Mouse (Mus musculus): ENCODE results near the gene Surf4.
"Not testable (repeated sequence)": the region's sequence is repeated elsewhere in the genome, so short reads cannot be mapped to it uniquely, and the experiment has no call there.

Surf4 gene

DNA sequence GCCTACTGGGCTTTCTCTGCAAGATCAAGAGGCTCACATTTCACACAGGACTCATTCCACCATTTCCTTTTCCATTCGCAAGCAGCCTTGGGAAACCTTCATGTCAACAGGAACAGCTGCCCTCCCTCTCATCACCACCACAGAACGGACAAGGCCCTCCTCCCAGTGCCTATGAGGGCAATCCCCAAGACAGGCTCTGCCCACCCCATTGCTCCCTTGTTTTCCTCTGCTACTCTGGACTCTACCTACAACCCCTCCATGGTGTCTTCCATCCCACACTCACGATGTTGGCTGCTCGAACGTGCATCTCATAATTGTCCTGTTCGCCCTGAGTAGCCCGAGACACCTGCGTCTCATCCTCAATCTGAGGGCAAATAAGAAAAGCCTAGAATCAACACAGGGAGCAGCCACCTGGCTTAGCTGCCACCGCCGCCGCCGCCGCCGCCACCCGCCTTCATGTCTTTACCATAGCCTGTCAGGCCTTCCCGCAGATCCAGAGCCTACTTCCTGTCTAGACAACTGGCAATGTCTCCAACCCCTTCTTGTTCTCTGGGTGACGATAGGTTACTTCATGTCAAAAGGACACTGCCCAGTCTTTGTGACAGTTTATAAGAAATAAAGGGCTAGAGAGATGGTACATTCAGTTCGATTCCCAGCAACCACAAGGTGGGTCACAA, 24.9 kb downstream of the Surf4 start:
- in situ Hi-C loops (cut with MboI; ENCODE audit: unreplicated experiment in 2 of 2): loop anchor here (5.0 to 25.0 kb wide), 6 partner anchors 267 to 1647 kb away; partner anchors contain the start of genes Anapc2 (in 1 of the 2), C8g (in 1 of the 2), Fbxw5 (in 1 of the 2) and Gpsm1 (in 1 of the 2)

DNA sequence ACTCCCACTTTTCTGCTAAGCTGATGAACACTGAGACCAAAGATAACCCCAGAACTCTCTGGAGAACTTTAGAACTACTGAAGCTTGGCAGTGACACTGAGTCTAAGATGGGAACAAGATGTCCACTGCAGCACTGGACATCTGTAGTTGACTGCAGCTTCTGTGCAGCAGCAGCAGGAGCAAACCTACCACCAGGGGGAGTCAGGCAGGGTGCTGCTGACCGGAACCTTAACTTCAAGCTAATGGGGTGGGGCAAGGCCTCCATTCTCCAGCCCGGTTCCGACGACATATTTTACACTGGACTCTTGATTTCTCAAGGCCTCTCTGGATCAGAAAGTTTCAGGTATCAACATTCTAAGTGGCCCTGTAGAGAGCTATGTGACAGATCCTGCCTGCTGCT, 26.6 kb downstream of the Surf4 start:
- in situ Hi-C loops (cut with MboI; ENCODE audit: unreplicated experiment in 2 of 2): loop anchor here (5.0 to 25.0 kb wide), 6 partner anchors 265 to 1645 kb away; partner anchors contain the start of genes Anapc2 (in 1 of the 2), C8g (in 1 of the 2), Fbxw5 (in 1 of the 2) and Gpsm1 (in 1 of the 2)

DNA sequence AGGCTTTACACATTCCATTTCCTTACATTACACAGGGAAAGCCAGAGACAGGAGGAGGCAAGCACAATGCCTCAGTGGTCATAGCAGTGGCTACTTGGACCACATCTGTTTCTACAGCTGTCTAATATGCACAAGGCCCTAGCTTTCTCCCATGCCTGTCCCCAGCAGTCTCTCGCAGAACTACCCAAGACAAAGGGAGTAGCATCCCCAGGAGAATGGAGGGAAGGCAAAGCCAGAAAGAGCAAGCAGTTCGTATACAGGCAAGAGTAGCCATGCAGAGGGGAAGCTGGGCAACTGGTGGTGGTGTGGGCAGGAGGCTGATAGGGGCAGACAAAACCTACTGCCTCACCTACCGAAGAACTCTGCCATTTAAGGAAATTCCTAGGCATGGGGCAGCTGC, 27.3 kb downstream of the Surf4 start:
- in situ Hi-C loops (cut with MboI; ENCODE audit: unreplicated experiment in 2 of 2): loop anchor here (5.0 to 25.0 kb wide), 6 partner anchors 264 to 1644 kb away; partner anchors contain the start of genes Anapc2 (in 1 of the 2), C8g (in 1 of the 2), Fbxw5 (in 1 of the 2) and Gpsm1 (in 1 of the 2)

DNA sequence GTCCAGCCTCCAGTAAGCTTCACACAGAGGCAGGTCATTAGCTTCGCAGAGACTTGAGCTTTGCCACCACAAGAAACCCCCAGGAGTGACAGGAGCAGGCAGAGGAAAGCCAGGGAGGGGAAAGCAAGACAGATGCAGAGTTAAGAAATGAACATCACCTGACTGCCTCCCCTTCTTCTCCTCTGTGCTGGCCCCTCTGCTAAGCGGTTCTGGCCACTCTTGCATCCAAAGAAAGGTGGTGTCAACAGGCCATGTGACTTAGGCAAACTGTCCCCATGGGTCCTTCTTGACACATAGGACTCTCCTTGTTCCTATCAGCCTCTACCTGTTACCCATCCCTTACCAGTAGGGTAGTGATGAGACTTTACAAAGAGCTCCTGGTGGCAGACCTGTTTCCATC, 27.8 kb downstream of the Surf4 start:
- in situ Hi-C loops (cut with MboI; ENCODE audit: unreplicated experiment in 2 of 2): loop anchor here (5.0 to 25.0 kb wide), 6 partner anchors 264 to 1644 kb away; partner anchors contain the start of genes Anapc2 (in 1 of the 2), C8g (in 1 of the 2), Fbxw5 (in 1 of the 2) and Gpsm1 (in 1 of the 2)

DNA sequence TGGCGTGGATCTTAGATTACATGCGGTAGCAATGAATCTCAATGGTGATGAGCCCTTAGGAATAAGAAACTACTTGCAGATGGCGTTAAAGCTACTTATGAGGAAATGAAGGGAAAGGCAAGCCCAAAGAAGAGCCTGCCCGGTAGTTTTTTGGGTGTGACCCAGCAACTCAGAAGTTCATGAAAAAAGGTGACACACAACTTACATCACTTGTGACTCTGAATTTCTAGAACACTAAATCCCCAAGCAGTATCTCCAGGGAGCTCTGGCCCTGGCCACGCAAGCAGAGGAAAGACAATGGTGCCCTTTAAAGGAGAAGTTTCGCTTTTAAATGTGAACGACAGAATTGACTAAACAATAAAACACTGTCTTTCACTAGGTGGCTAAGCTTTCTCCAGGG, 30.4 kb downstream of the Surf4 start:
- in situ Hi-C loops (cut with MboI; ENCODE audit: unreplicated experiment in 2 of 2): loop anchor here (5.0 to 25.0 kb wide), 6 partner anchors 456 to 1641 kb away; partner anchors contain the start of genes Sec16a (in 2 of the 2), Anapc2 (in 1 of the 2), C8g (in 1 of the 2) and Fbxw5 (in 1 of the 2)

DNA sequence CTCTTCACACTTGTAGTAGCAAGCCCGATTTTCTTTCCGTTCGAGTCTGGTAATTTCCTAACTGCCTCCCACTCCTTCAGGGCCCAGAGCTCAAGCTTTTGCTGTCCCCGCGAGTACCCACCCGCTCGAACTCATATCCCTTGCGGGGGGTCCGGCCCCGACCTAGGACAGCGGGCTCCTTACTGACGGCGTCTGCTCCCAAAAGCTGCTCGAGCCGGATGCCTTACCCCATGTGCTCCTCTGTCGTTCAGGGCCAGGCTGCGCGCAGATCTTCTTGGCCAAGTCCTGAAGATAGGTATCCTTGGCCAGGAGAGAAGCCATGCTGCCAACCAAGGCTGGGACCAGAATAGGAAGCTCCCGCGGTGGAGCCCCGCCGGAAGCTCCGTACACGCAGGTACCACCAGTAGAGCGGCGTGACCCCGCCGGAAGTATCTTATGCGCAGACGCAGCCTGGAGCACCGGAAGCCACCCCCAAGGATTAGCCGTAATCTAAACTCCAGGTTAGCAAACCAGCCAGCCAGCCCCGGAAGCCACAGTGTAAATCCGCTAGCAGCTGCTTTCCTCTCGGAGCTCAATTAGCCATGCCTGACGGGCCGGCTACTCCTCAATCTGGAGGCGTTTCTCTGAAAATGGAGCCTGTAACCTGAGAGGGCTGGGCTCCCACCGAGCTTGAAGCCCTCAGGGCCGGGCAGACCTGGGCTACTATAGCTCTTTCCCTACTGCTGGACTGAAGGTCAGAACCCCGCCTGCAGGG, 31.1 kb downstream of the Surf4 start, which contains the start of gene Surf6:
TSS of gene Surf6 (minus strand) at position 413 of the 754 bp plus-strand sequence.
- in situ Hi-C loops (cut with MboI; ENCODE audit: unreplicated experiment in 2 of 2): loop anchor here (5.0 to 25.0 kb wide), 6 partner anchors 455 to 1640 kb away; partner anchors contain the start of genes Sec16a (in 2 of the 2), Anapc2 (in 1 of the 2), C8g (in 1 of the 2) and Fbxw5 (in 1 of the 2)

DNA sequence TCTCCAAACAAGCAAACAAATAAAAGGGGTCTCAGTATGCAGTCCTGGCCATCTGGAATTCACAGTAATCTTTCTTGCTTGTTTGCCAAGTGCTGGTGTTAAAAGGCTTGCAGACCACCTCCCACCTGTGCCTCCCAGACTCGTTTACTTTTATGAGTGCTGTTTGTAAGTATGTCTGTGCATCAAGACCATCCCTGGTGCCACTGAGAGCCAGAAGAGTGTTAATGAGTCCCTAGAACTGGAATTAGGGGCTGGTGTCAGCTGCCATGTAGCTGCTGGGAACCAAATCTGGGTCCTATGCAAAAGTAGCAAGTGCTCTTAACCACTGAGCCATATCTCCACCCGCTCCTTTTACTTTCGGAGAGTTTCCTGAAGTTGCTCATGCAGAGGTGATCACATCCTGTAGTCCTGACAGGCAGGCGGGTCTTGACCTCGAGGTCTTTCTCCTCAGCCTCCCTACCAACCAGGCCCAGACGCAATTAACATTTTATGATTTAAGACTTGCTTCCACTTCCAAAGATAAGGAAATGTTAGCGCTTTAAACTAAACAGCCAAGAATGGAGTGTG, 31.8 kb downstream of the Surf4 start:
- in situ Hi-C loops (cut with MboI; ENCODE audit: unreplicated experiment in 2 of 2): loop anchor here (5.0 to 25.0 kb wide), 6 partner anchors 455 to 1640 kb away; partner anchors contain the start of genes Sec16a (in 2 of the 2), Anapc2 (in 1 of the 2), C8g (in 1 of the 2) and Fbxw5 (in 1 of the 2)

DNA sequence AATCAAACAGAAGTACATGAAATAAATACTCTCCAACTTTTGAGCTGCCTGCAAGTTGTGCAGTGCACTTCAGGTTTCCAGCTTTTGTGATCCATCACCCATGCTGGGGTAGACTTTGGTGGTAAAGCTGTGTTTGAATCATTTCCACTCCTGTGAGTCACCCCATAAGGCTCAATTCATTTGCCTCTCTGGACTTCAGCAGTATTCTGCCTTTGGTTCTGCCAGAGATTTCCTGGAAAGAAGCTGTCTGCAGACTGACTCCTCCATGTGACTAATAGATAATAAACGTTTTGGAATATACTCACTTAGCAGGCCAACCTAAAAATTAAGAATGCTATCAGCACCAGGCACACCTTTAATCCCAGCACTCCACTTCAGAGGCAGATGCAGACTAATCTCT, 33.0 kb downstream of the Surf4 start:
- in situ Hi-C loops (cut with MboI; ENCODE audit: unreplicated experiment in 2 of 2): loop anchor here (5.0 to 25.0 kb wide), 6 partner anchors 453 to 1638 kb away; partner anchors contain the start of genes Sec16a (in 2 of the 2), Anapc2 (in 1 of the 2), C8g (in 1 of the 2) and Fbxw5 (in 1 of the 2)

DNA sequence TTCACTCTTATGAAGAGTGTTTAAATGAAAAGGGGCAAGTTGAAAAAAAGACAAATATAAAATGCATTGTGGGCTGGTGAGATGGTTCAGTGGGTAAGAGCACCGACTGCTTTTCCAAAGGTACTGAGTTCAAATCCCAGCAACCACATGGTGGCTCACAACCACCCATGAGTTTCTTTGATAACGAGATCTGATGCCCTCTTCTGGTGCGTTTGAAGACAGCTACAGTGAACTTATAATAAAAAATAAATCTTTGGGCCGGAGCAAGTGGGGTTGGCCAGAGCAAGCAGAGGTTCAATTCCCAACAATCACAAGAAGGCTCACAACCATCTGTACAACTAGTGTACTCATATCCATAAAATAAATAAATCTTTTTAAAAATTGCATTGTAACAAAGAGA, 37.8 kb downstream of the Surf4 start:
- in situ Hi-C loops (cut with MboI; ENCODE audit: unreplicated experiment in 2 of 2): loop anchor here in 1 of 2 experiments (10.0 kb wide), 1 partner anchor 241 kb away; no protein-coding TSS in a partner anchor

DNA sequence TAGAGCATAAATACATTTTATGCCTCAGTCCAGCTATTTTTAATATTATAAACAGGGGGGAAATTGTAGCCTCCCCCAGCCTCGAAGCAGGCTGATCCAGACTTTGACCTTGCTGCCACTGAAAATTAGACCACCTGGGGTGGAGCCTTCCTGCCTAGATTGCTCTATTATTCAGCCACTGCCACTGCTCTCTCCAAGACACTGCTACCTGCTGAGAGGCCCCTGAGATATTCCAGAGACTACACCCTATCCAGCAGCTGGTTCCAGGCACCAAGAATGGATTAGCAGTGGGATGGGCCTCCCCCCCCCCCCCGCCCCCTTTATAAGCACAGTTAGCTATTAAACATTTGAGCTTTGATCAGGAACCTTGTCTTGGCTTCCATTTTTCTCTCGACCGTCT, 47.6 kb downstream of the Surf4 start:
- in situ Hi-C loops (cut with MboI; ENCODE audit: unreplicated experiment in 2 of 2): not testable (repeated sequence)

DNA sequence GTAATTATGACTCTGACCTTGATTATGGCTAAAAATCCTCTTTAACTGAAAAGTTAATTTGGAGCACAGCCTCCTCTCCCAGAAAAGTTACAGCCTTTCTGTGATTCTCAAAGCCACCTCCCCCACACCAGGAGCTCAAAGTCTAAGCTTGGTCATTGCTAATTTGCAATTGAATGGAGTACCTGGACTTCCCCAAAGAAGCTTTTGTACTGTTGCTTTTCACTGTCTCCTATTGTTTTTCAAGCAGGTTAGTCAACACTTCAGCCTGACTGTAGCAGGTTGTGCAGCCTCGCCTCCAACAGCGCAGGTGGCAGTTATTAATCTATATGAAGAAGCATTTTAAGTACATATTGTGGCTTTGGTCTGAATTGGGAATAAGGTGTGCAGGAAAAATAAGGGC, 48.2 kb downstream of the Surf4 start:
- in situ Hi-C loops (cut with MboI; ENCODE audit: unreplicated experiment in 2 of 2): not testable (repeated sequence)

DNA sequence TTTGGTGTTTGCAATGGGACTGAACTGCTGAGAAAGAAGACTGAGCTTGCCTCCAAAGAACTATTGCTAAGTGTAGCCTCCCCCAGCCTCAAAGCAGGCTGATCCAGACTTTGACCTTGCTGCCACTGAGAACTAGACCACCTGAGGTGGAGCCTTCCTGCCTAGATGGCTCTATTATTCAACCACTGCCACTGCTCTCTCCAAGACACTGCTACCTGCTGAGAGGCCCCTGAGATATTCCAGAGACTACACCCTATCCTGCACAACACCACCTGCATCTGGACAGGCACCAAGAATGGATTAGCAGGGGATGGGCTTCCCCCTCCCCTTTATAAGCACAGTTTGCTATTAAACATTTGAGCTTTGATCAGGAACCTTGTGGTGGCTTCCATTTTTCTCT, 55.2 kb downstream of the Surf4 start:
- in situ Hi-C loops (cut with MboI; ENCODE audit: unreplicated experiment in 2 of 2): no loop called here

DNA sequence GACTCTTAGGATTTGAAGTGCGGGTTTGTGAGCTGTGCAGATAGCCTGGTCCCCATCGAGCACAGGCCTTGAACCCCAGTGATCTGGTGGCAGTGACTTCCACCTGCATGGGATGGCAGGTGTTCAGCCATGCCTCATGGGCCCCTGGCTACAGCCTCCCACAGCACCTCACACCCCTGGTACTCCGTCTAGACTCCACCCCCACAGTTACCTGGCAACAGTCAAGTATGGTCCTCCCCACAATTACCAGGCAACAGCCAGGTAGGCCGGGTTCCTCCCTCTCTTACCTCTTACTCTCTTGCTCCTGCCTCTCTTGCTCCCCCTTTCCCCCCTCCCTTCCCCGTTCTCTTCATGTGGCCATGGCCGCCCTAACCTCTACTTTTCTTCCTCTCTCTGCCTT, 63.1 kb downstream of the Surf4 start:
- in situ Hi-C loops (cut with MboI; ENCODE audit: unreplicated experiment in 2 of 2): no loop called here
